ENCODE assay signal across 7 mouse cellular contexts in the genomic region with DNA sequence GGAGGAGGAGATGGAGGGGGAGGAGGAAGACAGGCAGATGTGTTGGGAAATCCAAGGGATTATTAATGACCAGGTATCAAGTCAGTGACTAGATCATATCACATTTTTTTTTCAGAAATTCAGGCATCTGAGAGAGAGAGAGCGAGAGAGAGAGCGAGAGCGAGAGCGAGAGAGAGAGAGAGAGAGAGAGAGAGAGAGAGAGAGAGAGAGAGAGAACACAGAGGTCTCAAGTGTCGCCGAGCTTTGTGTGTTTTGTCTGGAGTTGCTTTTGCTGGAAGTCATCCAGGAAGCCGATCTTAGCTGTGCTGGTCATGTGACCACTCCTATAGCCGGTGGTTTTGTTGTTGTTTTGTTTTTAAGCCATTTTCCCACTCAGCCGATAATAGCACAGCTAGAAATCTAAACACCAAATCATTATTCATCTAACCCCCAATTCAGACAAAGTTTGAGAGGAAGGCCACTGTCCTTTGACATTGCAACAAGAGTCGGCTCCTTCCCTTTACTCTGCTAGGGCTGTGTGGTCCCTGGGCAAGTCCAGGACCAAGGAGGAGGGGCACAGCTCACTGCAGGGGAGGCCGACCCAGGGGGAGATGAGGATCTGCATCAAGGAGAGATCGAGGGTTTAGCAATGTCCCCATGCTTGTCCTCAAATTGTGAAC.
DNase-seq lines count a peak whose midpoint lies in the region; ATAC-seq and TF ChIP-seq lines count a peak whose summit lies in the region.

No protein-coding gene starts in this region.

- H3K4me3 ChIP-seq in forebrain, embryonic 15.5 days: no peak overlapping the region
- H3K4me3 ChIP-seq in limb, embryonic 10.5 days: peak overlapping the region; percentile 29; the same call in 1 of the 2 replicates
- no peak overlapping the region for H3K4me3 ChIP-seq in myocyte

- H3K4me2 ChIP-seq in forebrain, embryonic 15.5 days (replicated peaks): peak overlapping the region; percentile 25
- peak overlapping the region; percentile 70 for H3K4me2 ChIP-seq in myocyte (ENCODE audit: low read depth)

- peak; percentile 27; the same call in 1 of the 2 replicates for ATAC-seq in forebrain, embryonic 15.5 days (replicated peaks)
- no peak for ATAC-seq in inflammation-experienced regulatory T-cells, adult 6 months

- H3K4me1 ChIP-seq in forebrain, embryonic 15.5 days: peaks cover 65% of the 10 kb centered on the region
- peaks cover 73% of the 10 kb centered on the region for H3K4me1 ChIP-seq in limb, embryonic 10.5 days

- H3K9ac ChIP-seq in forebrain, embryonic 15.5 days (replicated peaks): peak overlapping the region; percentile 35

- WGBS in forebrain, embryonic 15.5 days: 0% methylated on average over 11 of the region's 12 CpGs
- WGBS in limb, embryonic 10.5 days: 39% methylated on average over 12 of the region's 12 CpGs

- no peak for TF ChIP-seq POLR2A in myocyte (IDR thresholded peaks at IDR 0.05; ENCODE audit: insufficient read length, low read depth)

- H3K27ac ChIP-seq in forebrain, embryonic 15.5 days (replicated peaks): peak overlapping the region; percentile 86
- peak overlapping the region; percentile 73 for H3K27ac ChIP-seq in limb, embryonic 10.5 days

- H3ac ChIP-seq in myocyte (ENCODE audit: control insufficient read depth, insufficient read length): no peak overlapping the region

- no peaks in the 10 kb centered on the region for H3K9me3 ChIP-seq in forebrain, embryonic 15.5 days
- no peaks in the 10 kb centered on the region for H3K9me3 ChIP-seq in limb, embryonic 10.5 days (replicated peaks)

- DNase-seq in thymus, postnatal 4 days: peak; percentile 35
- no peak for DNase-seq in thymus, postnatal 0 days (ENCODE audit: low spot score)
- no peak for DNase-seq in limb, embryonic 10.5 days (ENCODE audit: low spot score)
- DNase-seq in adrenal gland, postnatal 25 days: no peak

- no peaks in the 10 kb centered on the region for H3K27me3 ChIP-seq in forebrain, embryonic 15.5 days
- H3K27me3 ChIP-seq in limb, embryonic 10.5 days (ENCODE audit: low read depth, poor library complexity, severe bottlenecking): no peaks in the 10 kb centered on the region
- H3K27me3 ChIP-seq in myocyte (ENCODE audit: control insufficient read depth, insufficient read depth, insufficient read length): no peaks in the 10 kb centered on the region

- H3K36me3 ChIP-seq in forebrain, embryonic 15.5 days: no peaks in the 10 kb centered on the region
- H3K36me3 ChIP-seq in limb, embryonic 10.5 days: no peaks in the 10 kb centered on the region
- H3K36me3 ChIP-seq in myocyte (ENCODE audit: control insufficient read depth, insufficient read depth): no peaks in the 10 kb centered on the region

- no peaks in the 10 kb centered on the region for H3K79me2 ChIP-seq in myocyte (ENCODE audit: control insufficient read depth, insufficient read depth)

TF ChIP-seq in myocyte, 11 proteins besides CTCF, POLR2A, EP300 and RAD21:
- no peak for TF ChIP-seq MYOD1 (IDR thresholded peaks at IDR 0.05; ENCODE audit: control insufficient read depth in 1 of 3, insufficient read length in 2 of 3, low read depth in 2 of 3)
- TF ChIP-seq E2F4 (IDR thresholded peaks at IDR 0.05; ENCODE audit: insufficient read depth): no peak
- no peak for TF ChIP-seq SRF (IDR thresholded peaks at IDR 0.05; ENCODE audit: control insufficient read depth, insufficient read length, low read depth)
- no peak for TF ChIP-seq REST (IDR thresholded peaks at IDR 0.05; ENCODE audit: insufficient read depth, insufficient read length)
- TF ChIP-seq POLR2AphosphoS2 (IDR thresholded peaks at IDR 0.05; ENCODE audit: insufficient read length, low read depth): no peak
- TF ChIP-seq CEBPB (IDR thresholded peaks at IDR 0.05; ENCODE audit: insufficient read depth, poor library complexity, severe bottlenecking): no peak
- TF ChIP-seq USF1 (IDR thresholded peaks at IDR 0.05; ENCODE audit: low read depth): peak; percentile 89
- TF ChIP-seq TCF12 (IDR thresholded peaks at IDR 0.05; ENCODE audit: insufficient read depth, poor library complexity, severe bottlenecking): no peak
